Mouse (Mus musculus) intestine, embryonic 15.5 days (tissue): Measurements from ENCODE around the gene Gclm. TPM values are rescaled to one million over a fixed set of nuclear protein-coding genes. Genes with fewer than 3 reads are reported as not detected.
"Not testable (repeated sequence)": the region's sequence is repeated elsewhere in the genome, so short reads cannot be mapped to it uniquely, and the experiment has no call there.

ENCODE experiments used
- ATAC-seq: fragments of 200-750 bp; cut with Nextera tagmentation; 2 replicates; pipeline ENCODE4 v1.8.0; 2017; ENCODE audit warnings: moderate TSS enrichment, moderate library complexity
- H3K27ac ChIP-seq: fragments of 300-500 bp; sonication (generic); 2 replicates; pipeline ENCODE4 v1.5.1; 2015; ENCODE audit warnings: mild to moderate bottlenecking, inconsistent platforms
- H3K27me3 ChIP-seq: fragments of 300-500 bp; sonication (generic); replicated peaks from 2 replicates; pipeline ENCODE4 v1.6.1; 2015; ENCODE audit warnings: inconsistent platforms
- H3K36me3 ChIP-seq: fragments of 300-500 bp; sonication (generic); 2 replicates; pipeline ENCODE4 v1.6.1; 2015; ENCODE audit warnings: inconsistent platforms
- H3K4me1 ChIP-seq: fragments of 300-500 bp; sonication (generic); replicated peaks from 2 replicates; pipeline ENCODE4 v1.6.1; 2015; ENCODE audit warnings: inconsistent platforms
- H3K4me2 ChIP-seq: fragments of 300-500 bp; sonication (generic); replicated peaks from 2 replicates; pipeline ENCODE4 v1.6.1; 2015; ENCODE audit warnings: mild to moderate bottlenecking, inconsistent platforms
- H3K4me3 ChIP-seq: fragments of 300-500 bp; sonication (generic); replicated peaks from 2 replicates; pipeline ENCODE4 v1.5.1; 2015; ENCODE audit warnings: inconsistent platforms
- H3K9ac ChIP-seq: fragments of 300-500 bp; sonication (generic); 2 replicates; pipeline ENCODE4 v1.6.1; 2015; ENCODE audit warnings: inconsistent platforms
- H3K9me3 ChIP-seq: fragments of 300-500 bp; sonication (generic); 2 replicates; pipeline ENCODE4 v1.6.1; 2016; ENCODE audit warnings: inconsistent platforms
- WGBS: fragments of 180-500 bp; shearing (Covaris S2); methylation state at CpG from one replicate; pipeline ENCODE4 v1.1.7; 2015; 5-methylcytosine and 5-hydroxymethylcytosine counted together
- polyA plus RNA-seq: library from polyadenylated mRNA; unstranded; fragments of >200 nt; fragmentation: Nextera tagmentation; extraction: Ambion mirVana; gene quantifications from 2 replicates; pipeline ENCODE4 v1.2.1, GENCODE M21; 2015

Gene Gclm
- polyA plus RNA-seq, 1 experiment from 2014 or later = 97.7 TPM

DNA sequence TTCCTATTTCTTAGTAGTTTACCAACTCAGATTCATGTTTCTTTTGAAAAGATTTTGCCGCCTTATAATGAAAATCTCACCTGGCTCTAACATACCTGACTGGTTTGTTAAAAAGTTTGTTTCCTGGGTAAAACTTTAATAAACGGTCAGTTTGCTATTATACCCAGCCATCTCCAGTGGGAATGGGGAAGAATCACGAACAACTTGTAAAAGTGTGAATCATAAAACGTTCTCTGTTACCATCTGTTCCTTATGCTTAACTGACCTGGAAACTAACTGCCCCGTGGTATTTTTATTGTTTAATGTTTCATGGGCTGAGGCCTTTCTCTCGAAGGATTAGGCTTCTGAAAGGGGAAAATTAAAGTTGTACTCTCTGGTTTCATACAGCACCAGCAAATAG, 598 bp upstream of the Gclm start:
- Histone ChIP-seq H3K4me2 (peak overlapping the region; percentile 59), H3K4me3 (peak overlapping the region; percentile 96), H3K36me3 (no peaks in the 10 kb centered on the region), H3K27me3 (no peaks in the 10 kb centered on the region), H3K9ac (no peak overlapping the region), H3K4me1 (peaks cover 16% of the 10 kb centered on the region), H3K9me3 (no peaks in the 10 kb centered on the region), H3K27ac (no peak overlapping the region)
- WGBS = 44% methylated on average over 6 of the region's 6 CpGs
- ATAC-seq = no peak

- H3K4me2 ChIP-seq = peak overlapping the region; percentile 80
- peak overlapping the region; percentile 92 for H3K27ac ChIP-seq
- H3K27me3 ChIP-seq = no peaks in the 10 kb centered on the region
- H3K4me3 ChIP-seq = peak overlapping the region; percentile 96
- H3K9me3 ChIP-seq = no peaks in the 10 kb centered on the region
- under 1% methylated on average over 50 of the region's 50 CpGs for WGBS
- ATAC-seq = peak; percentile 56
- no peaks in the 10 kb centered on the region for H3K36me3 ChIP-seq
- H3K9ac ChIP-seq = peak overlapping the region; percentile 86
- peaks cover 16% of the 10 kb centered on the region for H3K4me1 ChIP-seq
These were observed 548 bp downstream of the Gclm start for GRCm38 (mm10) chr3:122245878-122246332.

- WGBS = 32% methylated on average over 6 of the region's 6 CpGs
These were observed 1.0 kb downstream of the Gclm start for GRCm38 (mm10) chr3:122246406-122246805.

DNA sequence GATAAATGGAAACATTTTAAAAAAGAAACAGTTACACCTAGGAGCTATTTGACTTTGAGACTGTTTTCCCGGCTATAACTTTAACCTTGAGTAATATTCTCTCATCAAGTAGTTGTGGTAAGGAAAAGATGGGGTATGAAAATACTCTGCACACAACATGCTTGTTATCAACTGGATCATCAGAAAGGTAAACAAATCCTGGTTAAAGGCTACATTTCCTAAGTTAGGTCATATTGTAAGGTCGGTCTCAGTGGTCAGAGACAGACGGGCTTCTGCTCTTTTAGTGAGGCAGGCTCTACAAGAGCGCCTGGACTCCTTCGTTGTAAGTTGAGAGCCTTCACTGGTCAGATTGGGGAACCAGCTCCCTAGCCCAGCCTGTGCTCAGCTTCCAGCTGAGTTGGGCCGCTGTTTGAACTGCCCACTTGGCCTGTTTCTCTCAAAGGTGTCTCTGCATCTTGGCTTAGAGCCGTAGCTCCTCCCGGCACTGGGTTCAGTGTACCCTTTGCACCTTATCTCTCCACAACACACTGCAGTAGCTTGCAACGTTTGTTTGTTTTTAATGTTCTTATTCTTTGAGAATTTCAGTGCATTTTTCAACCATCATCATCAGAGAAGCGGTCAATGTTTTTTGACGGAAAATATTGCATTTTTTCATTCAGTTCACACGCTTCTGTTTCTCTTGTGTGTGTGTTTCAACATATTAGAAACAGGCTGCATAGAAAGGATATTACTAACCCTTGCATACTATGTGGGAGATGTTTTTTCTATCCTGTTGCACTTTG, 1.8 kb downstream of the Gclm start:
- H3K27me3 ChIP-seq = no peaks in the 10 kb centered on the region
- H3K27ac ChIP-seq = peak overlapping the region; percentile 55; the same call in 1 of the 2 replicates
- peaks cover 16% of the 10 kb centered on the region for H3K4me1 ChIP-seq
- 0 out of 2 replicates have a peak overlapping the region, but pooled peaks have one; percentile 6 for H3K9ac ChIP-seq
- peak overlapping the region; percentile 96; the same call in 1 of the 2 replicates for H3K4me3 ChIP-seq
- H3K9me3 ChIP-seq = no peaks in the 10 kb centered on the region
- WGBS = 46% methylated on average over 12 of the region's 12 CpGs
- no peaks in the 10 kb centered on the region for H3K36me3 ChIP-seq
- no peak for ATAC-seq
- H3K4me2 ChIP-seq = peak overlapping the region; percentile 80

More at GRCm38 (mm10) chr3:122246406-122246805, 1.0 kb downstream of the Gclm start:
- Histone ChIP-seq H3K9me3 (no peaks in the 10 kb centered on the region), H3K4me3 (peak overlapping the region; percentile 96), H3K27ac (0 out of 2 replicates have a peak overlapping the region, but pooled peaks have one; percentile 92), H3K4me1 (peaks cover 16% of the 10 kb centered on the region), H3K27me3 (no peaks in the 10 kb centered on the region), H3K36me3 (no peaks in the 10 kb centered on the region), H3K9ac (peak overlapping the region; percentile 86), H3K4me2 (peak overlapping the region; percentile 80)
- no peak for ATAC-seq

- Histone ChIP-seq H3K9ac (no peak overlapping the region), H3K27ac (peak overlapping the region; percentile 55; the same call in 1 of the 2 replicates), H3K9me3 (no peaks in the 10 kb centered on the region), H3K4me3 (0 out of 2 replicates have a peak overlapping the region, but pooled peaks have one; percentile 18), H3K4me2 (peak overlapping the region; percentile 80; the same call in 1 of the 2 replicates), H3K4me1 (peaks cover 16% of the 10 kb centered on the region), H3K36me3 (no peaks in the 10 kb centered on the region), H3K27me3 (no peaks in the 10 kb centered on the region)
- ATAC-seq = 0 out of 2 replicates have a peak, but pooled peaks have one; percentile 5
- WGBS = 98% methylated on average over 2 of the region's 2 CpGs
These were observed 2.4 kb downstream of the Gclm start for GRCm38 (mm10) chr3:122247768-122248100.

DNA sequence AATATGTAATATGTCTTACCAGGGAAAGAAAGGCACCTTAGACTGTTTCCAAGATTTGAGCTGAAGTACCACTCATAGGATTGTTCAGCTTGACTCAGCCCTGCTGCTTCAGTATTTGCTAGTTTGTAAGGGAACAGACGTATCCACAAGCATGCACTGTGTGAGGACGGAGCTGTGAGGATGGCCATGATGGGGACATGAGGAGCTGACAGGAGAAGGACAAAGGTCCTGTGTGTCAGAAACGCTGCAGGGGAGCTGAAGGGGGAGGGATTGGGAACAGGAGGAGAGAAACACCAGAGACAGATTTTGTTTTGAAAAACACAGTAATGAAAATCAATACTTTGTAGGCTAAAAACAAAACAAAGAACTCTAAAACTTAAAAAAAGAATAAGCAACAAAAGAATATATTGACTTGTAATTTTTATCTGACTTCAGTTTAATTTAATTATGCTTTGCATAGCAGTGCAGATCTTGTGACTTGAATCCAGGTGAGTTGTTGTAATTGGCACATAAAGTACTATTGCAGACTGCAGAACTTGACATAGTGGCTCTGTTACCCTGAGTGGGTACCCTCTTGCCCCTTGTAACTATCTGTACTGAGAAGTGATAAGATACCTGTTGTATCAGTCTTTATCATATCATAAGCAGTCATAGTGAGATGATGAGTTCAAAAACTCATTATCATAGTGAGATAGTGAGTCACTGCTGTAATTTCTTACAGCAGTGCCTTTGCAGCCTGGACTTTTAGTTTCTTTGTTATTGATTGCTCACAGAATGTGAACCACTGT, 7.3 kb downstream of the Gclm start:
- Histone ChIP-seq H3K4me2 (no peak overlapping the region), H3K9ac (no peak overlapping the region), H3K4me3 (no peak overlapping the region), H3K36me3 (no peaks in the 10 kb centered on the region), H3K4me1 (peaks cover 3% of the 10 kb centered on the region; the same call in 1 of the 2 replicates), H3K27me3 (no peaks in the 10 kb centered on the region), H3K27ac (no peak overlapping the region), H3K9me3 (no peaks in the 10 kb centered on the region)
- ATAC-seq = peak; percentile 61
- 55% methylated on average over 3 of the region's 3 CpGs for WGBS

GRCm38 (mm10) chr3:122254050-122254449, 8.7 kb downstream of the Gclm start:
- H3K9ac ChIP-seq, H3K9me3 ChIP-seq, H3K4me3 ChIP-seq, H3K4me1 ChIP-seq, H3K27me3 ChIP-seq, H3K27ac ChIP-seq, H3K4me2 ChIP-seq, ATAC-seq, H3K36me3 ChIP-seq: not testable (repeated sequence)
- WGBS = 89% methylated on average over 7 of the region's 7 CpGs

GRCm38 (mm10) chr3:122269986-122270385, 24.6 kb downstream of the Gclm start:
- no peak overlapping the region for H3K4me3 ChIP-seq
- no peak overlapping the region for H3K27ac ChIP-seq
- ATAC-seq = no peak
- WGBS = 74% methylated on average over 5 of the region's 5 CpGs
- no peak overlapping the region for H3K9ac ChIP-seq
- no peaks in the 10 kb centered on the region for H3K9me3 ChIP-seq
- no peaks in the 10 kb centered on the region for H3K27me3 ChIP-seq
- no peak overlapping the region for H3K4me2 ChIP-seq
- peaks cover under 1% of the 10 kb centered on the region for H3K4me1 ChIP-seq
- no peaks in the 10 kb centered on the region for H3K36me3 ChIP-seq

GRCm38 (mm10) chr3:122272565-122272964, 27.2 kb downstream of the Gclm start:
- H3K9ac ChIP-seq, H3K4me2 ChIP-seq, H3K27ac ChIP-seq, H3K4me3 ChIP-seq, ATAC-seq, H3K27me3 ChIP-seq, H3K9me3 ChIP-seq: not testable (repeated sequence)
- peaks cover 17% of the 10 kb centered on the region for H3K36me3 ChIP-seq
- 56% methylated on average over 1 of the region's 1 CpGs for WGBS
- H3K4me1 ChIP-seq = peaks cover 25% of the 10 kb centered on the region

DNA sequence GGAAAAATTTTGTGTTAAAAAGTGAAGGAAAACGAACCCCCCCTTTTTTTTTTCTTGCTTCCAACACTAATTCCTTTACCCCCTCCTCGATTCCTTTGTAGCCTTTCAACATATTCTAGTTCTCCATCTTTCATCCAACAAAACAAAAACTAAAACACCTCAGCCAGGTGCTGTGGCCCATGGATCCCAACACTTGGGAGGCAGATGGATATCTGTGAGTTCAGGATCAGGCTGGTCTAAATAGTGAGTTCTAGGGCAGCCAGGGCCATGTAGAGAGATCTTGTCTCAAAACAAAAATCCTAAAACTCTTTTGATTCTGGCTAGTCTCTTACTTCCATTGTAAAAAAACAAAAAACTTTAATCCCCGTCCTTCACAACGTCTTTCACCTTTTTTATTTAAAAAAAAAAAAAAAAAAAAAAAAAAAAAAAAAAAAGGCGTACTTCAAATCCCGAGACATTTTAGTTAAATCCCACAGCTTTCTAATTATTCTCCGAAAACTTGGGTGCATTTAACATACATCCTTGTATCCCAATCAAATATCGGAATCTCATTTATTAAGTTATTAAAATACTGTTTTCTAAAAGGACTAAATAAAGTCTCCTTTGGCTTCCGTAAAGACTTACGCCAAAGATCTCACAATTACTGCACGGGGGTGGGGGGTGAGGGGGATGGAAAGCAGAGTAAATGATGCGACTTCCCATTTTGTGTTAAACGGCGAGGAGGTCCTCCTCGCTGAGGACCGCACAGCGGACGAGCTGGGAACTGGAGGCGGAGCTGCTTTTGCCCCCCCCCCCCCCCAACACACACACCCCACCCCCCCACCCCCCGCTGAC, 28.3 kb downstream of the Gclm start:
- peak overlapping the region; percentile 89 for H3K4me3 ChIP-seq
- no peak overlapping the region for H3K9ac ChIP-seq
- H3K9me3 ChIP-seq = no peaks in the 10 kb centered on the region
- ATAC-seq = no peak
- peaks cover 17% of the 10 kb centered on the region for H3K36me3 ChIP-seq
- H3K27ac ChIP-seq = no peak overlapping the region
- H3K4me1 ChIP-seq = peaks cover 29% of the 10 kb centered on the region
- H3K27me3 ChIP-seq = no peaks in the 10 kb centered on the region
- WGBS = 10% methylated on average over 19 of the region's 20 CpGs
- peak overlapping the region; percentile 42 for H3K4me2 ChIP-seq

DNA sequence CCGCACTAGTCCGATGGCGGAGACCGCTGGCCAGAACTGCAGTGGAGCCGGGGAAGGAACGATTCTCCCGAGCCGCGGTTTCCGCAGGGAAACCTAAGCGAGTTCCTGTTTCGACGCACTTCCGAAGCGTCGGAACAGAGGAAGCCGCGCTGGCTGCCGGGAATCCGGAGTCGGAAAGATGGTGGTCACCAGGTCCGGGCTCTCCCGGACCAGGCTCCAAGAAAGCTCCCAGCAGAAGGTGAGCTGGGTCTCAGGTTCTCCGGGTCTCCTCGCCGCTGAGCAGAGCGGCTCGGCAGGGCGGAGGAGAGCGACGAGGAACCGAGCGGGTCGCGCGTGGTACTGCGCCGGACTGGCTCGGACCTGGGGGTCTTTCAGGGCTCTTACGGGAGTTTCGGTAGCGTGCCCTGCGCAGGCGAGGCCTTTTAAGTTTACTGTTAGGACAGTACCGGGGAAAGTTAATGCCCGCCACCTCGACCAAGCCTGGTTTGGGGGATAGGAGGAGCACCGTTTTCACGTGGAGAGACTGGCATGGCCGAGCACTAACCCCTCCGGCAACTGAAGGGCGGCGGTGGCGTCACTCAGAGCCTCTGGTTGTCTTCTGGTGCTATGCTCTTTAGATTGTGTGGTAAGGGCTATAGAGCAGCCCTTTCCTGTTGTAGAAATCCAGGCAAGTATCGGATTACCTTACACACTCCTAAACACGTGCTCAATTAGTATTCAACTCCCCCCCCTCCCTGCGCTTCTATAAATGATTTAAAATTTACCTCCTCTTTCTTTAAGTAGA, 29.1 kb downstream of the Gclm start, which contains the start of gene Dnttip2:
Dnttip2 (plus strand) TSS at position 148 of the 784 bp plus-strand sequence.
- H3K27me3 ChIP-seq = no peaks in the 10 kb centered on the region
- H3K4me2 ChIP-seq = peak within 1 kb of the TSS; percentile 57
- no peaks in the 10 kb centered on the region for H3K9me3 ChIP-seq
- H3K27ac ChIP-seq = peak within 1 kb of the TSS; percentile 75
- peaks cover 17% of the 10 kb centered on the region for H3K36me3 ChIP-seq
- ATAC-seq = peak; percentile 98
- H3K4me1 ChIP-seq = peaks cover 29% of the 10 kb centered on the region
- H3K9ac ChIP-seq = peak within 1 kb of the TSS; percentile 96
- peak within 1 kb of the TSS; percentile 89 for H3K4me3 ChIP-seq
- under 1% methylated on average over 57 of the region's 57 CpGs for WGBS
